Mouse (Mus musculus): ENCODE data around the gene Mrpl2. TPM values are rescaled to one million over a fixed set of nuclear protein-coding genes. Genes with fewer than 3 reads are reported as not detected.

The Mrpl2 gene
- total RNA-seq (2021) = 100 to 1,000 TPM in 1 of 2 experiments, 10 to 100 TPM in 1; 82.7 to 120 TPM
- long read RNA-seq, experiment 1, transcript Mrpl2-201 (7 exons, 1,031 nt) = major isoform, 55 of 64 reads
- long read RNA-seq, experiment 1, partial matches to known transcripts = 3 of 64 reads
- long read RNA-seq, experiment 1, other reads (novel, unspliced or antisense) = 3 of 64 reads
- long read RNA-seq, experiment 2, transcript Mrpl2-201 (7 exons, 1,031 nt) = major isoform, 62 of 70 reads
- long read RNA-seq, experiment 2, partial matches to known transcripts = 3 of 70 reads
- long read RNA-seq, experiment 2, other reads (novel, unspliced or antisense) = 2 of 70 reads

DNA sequence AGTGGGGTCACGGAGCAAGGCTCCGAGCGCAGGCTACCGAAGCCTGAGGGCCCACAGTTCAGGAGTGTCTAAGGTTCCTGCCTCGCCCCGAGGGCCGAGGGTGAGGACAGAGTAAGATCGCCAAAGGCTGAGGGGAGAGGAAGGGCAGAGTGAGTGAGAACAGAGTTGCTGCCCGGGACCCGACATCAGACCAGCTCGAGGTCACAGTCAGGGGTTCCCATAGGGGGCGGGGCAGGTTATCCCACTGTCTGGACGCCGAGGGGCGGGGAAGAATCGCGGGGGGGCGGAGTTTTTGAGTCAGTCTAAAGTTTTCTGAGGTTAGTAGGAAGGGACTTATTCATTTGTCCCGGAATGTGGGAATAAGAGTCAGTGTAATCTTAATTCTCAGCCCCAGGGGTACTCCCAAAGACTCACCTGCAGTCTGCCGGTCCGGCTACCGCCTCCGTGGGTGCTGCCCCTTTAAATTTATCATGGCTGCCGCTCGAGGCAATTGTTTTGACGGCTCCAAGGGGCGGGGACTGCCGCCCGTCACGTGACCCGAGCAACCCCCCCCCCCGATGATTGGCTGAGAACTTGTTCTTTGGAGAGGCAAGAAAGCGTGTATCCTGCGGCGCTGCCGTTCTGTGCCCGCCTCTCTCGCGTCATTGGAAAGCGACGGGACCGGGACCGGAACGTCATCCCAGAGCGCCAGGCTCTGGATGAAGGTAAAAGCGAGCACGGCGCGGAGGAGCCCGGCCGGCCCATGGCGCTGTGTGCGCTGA lies at the start of gene Mrpl2, which contains the start of gene Klc4:
TSS of gene Mrpl2 (plus strand) at position 669 of the 761 bp plus-strand sequence.
TSS of gene Klc4 (minus strand) at position 462 of the 761 bp plus-strand sequence.
- Histone ChIP-seq H3K4me3 (peak within 1 kb of the TSS; percentile 80), H3K27ac (peak within 1 kb of the TSS; percentile 99)
- intact Hi-C loops (cut with DNase I) = loop anchor here (2.0 to 5.0 kb wide), 3 partner anchors 35 to 93 kb away; partner anchors contain the start of gene Klhdc3
- TF ChIP-seq CTCF (IDR thresholded peaks at IDR 0.05) = no peak
- DNase-seq = peak; percentile 98

DNA sequence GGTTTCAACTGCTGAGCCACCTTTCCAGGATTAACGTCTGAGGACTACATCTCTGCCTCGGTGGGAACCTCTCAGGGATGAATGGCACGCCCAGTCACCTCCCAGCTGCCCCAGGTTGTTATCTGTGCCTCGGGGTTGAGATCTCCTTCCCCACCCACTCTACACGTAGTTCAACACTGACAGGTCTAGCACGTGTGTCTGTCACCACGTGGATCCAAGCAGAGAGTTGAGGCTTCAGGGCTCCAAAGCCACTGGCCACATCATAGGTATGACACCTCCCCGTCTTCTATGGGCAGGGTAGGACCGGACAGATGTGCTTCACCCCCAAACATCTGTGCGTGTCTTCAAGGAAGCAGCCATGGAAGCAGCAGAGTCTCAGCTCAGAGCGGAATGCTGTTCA lies 48.1 kb upstream of the Mrpl2 start:
- no peak overlapping the region for H3K27ac ChIP-seq
- no peak for DNase-seq
- intact Hi-C loops (cut with DNase I) = no loop called here
- H3K4me3 ChIP-seq = no peak overlapping the region
- no peak for TF ChIP-seq CTCF (IDR thresholded peaks at IDR 0.05)

DNA sequence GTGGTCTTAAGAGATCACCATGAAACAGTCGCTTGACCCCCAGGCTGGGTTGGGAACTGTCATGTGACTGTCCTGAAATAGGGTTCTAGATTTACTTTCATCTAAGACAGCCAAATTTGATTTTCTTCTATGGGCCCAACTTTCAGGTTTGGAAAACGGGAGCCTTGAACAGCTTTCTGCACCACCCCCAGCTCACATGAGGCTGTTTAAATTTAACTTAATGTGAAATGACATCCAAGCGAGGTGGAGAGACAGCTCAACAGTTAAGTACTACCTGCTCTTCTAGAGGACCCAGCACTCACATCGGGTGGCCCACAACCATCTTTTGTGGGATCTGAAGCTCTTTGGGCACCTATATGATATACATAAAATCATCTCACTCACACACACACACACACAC lies 47.1 kb upstream of the Mrpl2 start:
- TF ChIP-seq CTCF (IDR thresholded peaks at IDR 0.05) = no peak
- no peak for DNase-seq
- intact Hi-C loops (cut with DNase I) = no loop called here

DNA sequence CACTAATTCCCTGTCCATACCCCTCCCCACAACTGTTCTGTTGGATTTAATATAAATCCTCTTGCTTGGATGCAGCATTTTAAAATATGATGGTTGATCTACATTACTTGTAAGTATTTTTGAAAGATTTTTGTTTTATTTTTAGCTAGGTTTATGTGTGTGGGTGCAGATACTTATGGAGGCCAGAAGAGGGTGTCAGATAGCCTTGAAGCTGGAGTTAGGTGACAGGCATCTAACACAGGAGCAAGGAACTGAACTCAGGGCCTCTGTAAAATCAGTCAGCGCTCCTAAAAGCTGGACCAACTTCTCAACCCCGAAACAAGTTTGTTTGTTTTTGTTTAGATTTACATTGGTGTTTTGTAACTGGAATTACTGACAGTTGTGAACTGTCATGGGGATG lies 45.5 kb upstream of the Mrpl2 start:
- intact Hi-C loops (cut with DNase I) = no loop called here
- DNase-seq = no peak
- Histone ChIP-seq H3K4me3 (no peak overlapping the region), H3K27ac (no peak overlapping the region)
- TF ChIP-seq CTCF (IDR thresholded peaks at IDR 0.05) = peak; percentile 23

More for the DNA sequence above, 47.1 kb upstream of the Mrpl2 start:
- H3K27ac ChIP-seq = no peak overlapping the region
- no peak overlapping the region for H3K4me3 ChIP-seq

DNA sequence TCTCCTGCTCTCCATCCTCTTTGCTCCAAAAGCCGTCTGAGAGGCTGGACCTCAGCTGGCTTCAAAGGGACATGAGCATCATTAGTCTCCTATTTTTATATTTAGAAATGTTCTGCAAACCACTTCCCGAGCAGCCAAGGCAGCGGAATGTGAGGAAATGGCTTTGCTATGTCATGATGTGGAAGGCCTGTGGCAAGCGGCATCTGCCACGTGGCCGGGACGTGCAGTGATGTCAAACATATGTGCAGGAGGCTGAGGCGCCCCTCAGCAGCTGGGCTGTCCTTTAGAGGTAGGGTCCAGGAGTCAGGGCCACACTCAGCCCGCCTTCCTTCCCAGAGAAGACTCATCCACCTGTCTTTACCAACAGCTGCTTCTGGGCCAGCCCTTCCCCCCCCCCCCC lies 43.8 kb upstream of the Mrpl2 start:
- TF ChIP-seq CTCF (IDR thresholded peaks at IDR 0.05) = no peak
- intact Hi-C loops (cut with DNase I) = no loop called here
- DNase-seq = no peak
- Histone ChIP-seq H3K4me3 (no peak overlapping the region), H3K27ac (0 out of 2 replicates have a peak overlapping the region, but pooled peaks have one; percentile 16)

DNA sequence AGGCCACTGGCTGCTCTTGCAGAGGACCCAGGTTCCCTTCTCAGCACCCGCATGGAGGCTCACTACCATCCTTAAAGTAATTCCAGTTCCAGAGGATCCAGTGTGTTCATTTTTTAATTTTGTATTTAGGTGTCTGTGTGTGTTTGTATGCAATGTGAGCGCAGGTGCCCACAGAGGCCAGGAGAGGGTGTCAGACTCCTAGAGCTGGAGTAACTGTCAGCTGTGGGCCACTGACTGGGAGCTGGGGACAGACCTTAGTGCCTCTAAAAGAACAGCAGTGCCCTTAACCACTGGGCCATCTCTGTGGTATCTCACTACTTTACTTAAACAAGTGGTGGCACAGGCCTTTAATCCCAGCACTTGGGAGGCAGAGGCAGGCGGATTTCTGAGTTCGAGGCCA lies 42.8 kb upstream of the Mrpl2 start:
- Histone ChIP-seq H3K4me3 (no peak overlapping the region), H3K27ac (no peak overlapping the region)
- intact Hi-C loops (cut with DNase I) = no loop called here
- no peak for DNase-seq
- no peak for TF ChIP-seq CTCF (IDR thresholded peaks at IDR 0.05)

DNA sequence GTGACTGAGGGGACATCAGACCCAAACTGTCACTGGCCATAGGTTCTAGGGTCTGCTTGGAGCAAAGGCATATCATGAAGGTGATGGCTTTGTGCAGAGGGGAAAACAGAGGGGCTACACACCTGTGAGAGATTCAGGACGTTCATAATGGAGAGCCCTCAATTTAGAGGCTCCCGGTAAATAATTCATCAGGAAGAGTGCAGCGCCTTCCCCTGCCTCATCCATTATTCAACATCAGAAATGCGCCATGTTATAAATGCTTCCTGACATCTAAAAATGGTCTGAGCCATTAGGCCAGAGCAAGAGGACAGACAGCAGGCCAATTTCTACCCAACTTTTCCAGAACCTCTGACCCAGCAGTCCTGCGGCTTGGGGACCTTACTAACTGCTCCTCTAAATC lies 40.9 kb upstream of the Mrpl2 start:
- DNase-seq = no peak
- no peak for TF ChIP-seq CTCF (IDR thresholded peaks at IDR 0.05)
- intact Hi-C loops (cut with DNase I) = no loop called here
- H3K4me3 ChIP-seq = no peak overlapping the region
- no peak overlapping the region for H3K27ac ChIP-seq

DNA sequence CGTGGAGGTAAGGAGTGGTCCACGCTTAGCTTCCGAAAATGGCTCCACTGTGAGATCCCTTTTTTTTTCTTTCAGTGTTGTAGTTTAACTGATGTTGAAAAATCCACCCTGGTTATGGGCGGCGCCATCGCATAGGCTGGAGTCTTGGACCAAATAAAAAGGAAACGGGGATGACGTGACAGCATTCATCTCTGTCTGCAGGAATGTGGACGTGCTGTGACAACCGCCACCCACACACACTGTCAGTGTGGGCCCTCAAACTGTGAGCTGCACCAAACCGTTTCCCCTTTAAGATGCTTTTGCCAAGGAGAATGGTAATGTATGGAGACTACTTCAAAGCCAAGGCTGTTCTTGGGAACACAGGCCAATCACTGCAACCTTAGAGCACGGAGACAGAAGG lies 40.0 kb upstream of the Mrpl2 start:
- Histone ChIP-seq H3K27ac (no peak overlapping the region), H3K4me3 (no peak overlapping the region)
- intact Hi-C loops (cut with DNase I) = no loop called here
- DNase-seq = no peak
- no peak for TF ChIP-seq CTCF (IDR thresholded peaks at IDR 0.05)

DNA sequence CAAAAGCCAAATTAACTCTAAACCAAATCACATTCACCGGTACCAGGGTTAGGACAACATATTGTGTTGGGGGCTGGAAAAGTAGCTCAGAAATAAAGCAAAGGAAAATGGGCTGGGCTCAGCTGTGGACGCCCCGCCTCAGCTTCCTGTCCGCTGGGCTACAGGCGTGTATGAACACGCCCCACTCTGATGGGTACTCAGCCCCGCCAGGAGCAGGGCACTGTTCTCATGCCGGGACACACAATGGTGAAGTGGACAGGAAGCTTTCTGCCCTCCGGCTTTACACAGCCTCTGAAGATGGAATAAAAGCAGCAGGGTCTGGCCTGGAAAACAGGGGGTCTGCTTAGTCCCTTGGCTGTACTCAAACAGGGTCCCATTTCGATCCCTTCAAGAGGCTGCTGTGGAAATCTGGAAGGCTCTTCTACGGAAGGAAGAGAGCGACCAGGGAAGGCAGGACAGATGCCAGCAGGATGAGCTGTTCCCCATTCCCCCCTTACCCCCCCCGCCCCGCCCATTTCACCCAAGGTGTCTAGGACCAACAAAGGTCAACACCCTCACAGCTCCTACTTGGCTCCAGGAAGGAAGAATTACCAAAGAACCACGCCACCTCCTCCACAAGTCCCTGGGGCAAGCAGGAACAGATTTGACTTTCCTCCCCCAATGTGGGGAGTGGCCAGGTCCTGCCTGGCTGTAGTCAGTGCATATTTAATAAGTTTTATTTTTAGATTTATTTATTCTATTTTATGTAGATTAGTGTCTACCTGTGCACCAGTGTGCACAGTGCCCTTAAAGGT lies 36.1 kb upstream of the Mrpl2 start:
- DNase-seq = no peak
- Histone ChIP-seq H3K27ac (peak overlapping the region; percentile 58; the same call in 1 of the 2 replicates), H3K4me3 (peak overlapping the region; percentile 58)
- TF ChIP-seq CTCF (IDR thresholded peaks at IDR 0.05) = no peak
- intact Hi-C loops (cut with DNase I) = no loop called here

DNA sequence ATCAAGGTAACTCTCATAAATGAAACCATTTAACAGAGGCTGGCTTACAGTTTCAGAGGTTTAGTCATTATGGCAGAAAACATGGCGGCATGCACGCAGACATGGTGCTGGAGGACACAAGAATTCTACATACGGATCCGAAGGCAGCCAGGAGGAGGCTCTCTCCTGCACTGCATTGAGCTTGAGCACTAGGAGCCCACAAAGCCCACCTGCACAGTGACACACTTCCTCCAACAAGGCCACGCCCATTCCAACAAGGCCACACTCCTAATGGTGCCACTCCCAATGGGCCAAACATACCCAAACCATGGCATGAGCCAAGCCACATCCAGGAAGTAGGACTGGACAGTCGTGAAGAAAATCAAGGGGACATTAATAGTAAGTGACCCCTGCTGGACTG lies 34.7 kb upstream of the Mrpl2 start:
- H3K27ac ChIP-seq = no peak overlapping the region
- DNase-seq = no peak
- no peak overlapping the region for H3K4me3 ChIP-seq
- TF ChIP-seq CTCF (IDR thresholded peaks at IDR 0.05) = no peak
- intact Hi-C loops (cut with DNase I) = no loop called here

DNA sequence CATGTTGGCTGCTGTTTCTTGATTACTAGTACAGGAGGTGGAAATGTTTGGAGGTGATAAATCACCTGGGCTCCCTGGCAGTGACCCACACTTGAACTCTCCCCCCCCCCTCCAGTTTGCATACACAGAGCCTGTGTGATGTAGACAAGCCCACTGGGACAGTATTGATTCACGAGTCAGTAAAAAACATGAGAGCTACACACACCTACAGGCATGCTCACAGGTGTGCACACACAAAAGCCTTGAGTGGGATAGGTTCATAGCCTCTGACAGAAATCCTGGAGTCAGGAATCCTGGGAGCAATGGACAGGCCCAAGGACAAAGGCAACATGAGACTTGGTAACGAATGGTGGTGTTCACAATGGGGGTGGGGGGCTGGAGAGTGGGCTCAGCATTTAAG lies 33.8 kb upstream of the Mrpl2 start:
- no peak overlapping the region for H3K4me3 ChIP-seq
- DNase-seq = no peak
- no peak overlapping the region for H3K27ac ChIP-seq
- intact Hi-C loops (cut with DNase I) = no loop called here
- no peak for TF ChIP-seq CTCF (IDR thresholded peaks at IDR 0.05)

DNA sequence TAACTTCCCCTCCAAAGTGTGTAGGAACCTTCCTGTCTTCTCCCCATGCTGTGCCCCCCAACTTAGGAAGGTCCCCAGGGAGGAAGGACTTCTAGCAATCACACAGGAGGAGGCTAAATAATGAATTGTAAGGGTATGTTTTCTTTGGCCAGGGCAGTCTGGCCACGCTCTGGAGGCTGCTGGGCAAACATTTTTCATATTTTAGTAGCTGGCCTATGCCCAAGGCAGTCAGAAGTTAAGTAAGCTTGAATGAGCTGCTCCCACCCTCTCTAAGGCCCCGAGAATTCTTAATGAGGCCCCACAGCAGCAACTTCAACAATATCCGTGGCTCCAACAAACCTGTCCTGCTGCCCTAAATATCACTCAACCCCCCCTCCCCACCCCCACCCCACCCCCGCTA lies 33.2 kb upstream of the Mrpl2 start:
- H3K27ac ChIP-seq = no peak overlapping the region
- DNase-seq = no peak
- TF ChIP-seq CTCF (IDR thresholded peaks at IDR 0.05) = no peak
- intact Hi-C loops (cut with DNase I) = no loop called here
- H3K4me3 ChIP-seq = no peak overlapping the region

DNA sequence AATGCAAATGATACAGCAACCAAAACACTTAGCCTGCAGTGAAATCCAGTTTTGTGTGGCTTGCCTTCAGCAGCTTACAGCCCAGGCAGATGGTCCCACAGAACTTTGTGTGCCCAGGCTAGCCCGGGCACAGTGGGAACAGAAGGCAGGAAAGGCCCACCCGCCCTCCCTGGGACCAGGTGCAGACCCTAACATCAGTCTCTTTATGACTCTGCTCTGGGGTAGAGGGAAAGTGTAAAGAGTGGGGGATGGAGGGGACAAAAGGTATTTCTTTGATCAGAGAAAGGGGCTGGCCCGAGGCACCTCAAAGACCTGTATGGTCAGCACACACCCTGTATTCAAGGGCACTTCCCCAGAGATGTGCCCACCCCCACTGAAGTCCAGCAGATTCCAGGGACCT lies 32.8 kb upstream of the Mrpl2 start:
- intact Hi-C loops (cut with DNase I) = no loop called here
- no peak for DNase-seq
- TF ChIP-seq CTCF (IDR thresholded peaks at IDR 0.05) = no peak
- Histone ChIP-seq H3K27ac (no peak overlapping the region), H3K4me3 (no peak overlapping the region)
